ENCODE assay signal across 16 mouse cellular contexts in genomic region chr10:68126551-68126950, GRCm38 (mm10).
DNase-seq lines count a peak whose midpoint lies in the region; ATAC-seq and TF ChIP-seq lines count a peak whose summit lies in the region.
"Had no signal": no experiment of that assay in that cellular context is flagged by ENCODE, and none has a peak within 500 bp of the region (broad histone marks: within the 10 kb centered on the region; RNA-seq: fewer than 3 reads in every experiment).

No protein-coding gene starts in this region.

- H3K9ac ChIP-seq in heart, adult 2 months (ENCODE audit: low read depth, low read length), result no peak overlapping the region
- no peak overlapping the region for H3K9ac ChIP-seq in kidney, postnatal 0 days (ENCODE audit: low read depth, low read length)
- H3K9ac ChIP-seq in intestine, embryonic 16.5 days (ENCODE audit: low read depth, low read length), result no peak overlapping the region
- H3K9ac ChIP-seq: embryonic facial prominence, embryonic 12.5 days; liver, embryonic 14.5 days; neural tube, embryonic 15.5 days; stomach, embryonic 15.5 days had no signal

- TF ChIP-seq CTCF in heart, adult 2 months (IDR thresholded peaks at IDR 0.05), result no peak
- no peak for TF ChIP-seq CTCF in kidney, postnatal 0 days (IDR thresholded peaks at IDR 0.05; ENCODE audit: low read depth)
- no peak for TF ChIP-seq CTCF in bone marrow macrophage, adult 2 months (IDR thresholded peaks at IDR 0.05; ENCODE audit: low read depth, low read length)

- no peak for TF ChIP-seq EP300 in heart, adult 2 months (IDR thresholded peaks at IDR 0.05; ENCODE audit: insufficient read depth, low read depth, low read length)

- no peak for TF ChIP-seq POLR2A in heart, adult 2 months (IDR thresholded peaks at IDR 0.05; ENCODE audit: insufficient read depth, low read depth, low read length)
- TF ChIP-seq POLR2A in bone marrow macrophage, adult 2 months (IDR thresholded peaks at IDR 0.05; ENCODE audit: borderline replicate concordance, low read depth, low read length), result no peak

- H3K4me2 ChIP-seq in kidney, postnatal 0 days (ENCODE audit: low read length), result no peak overlapping the region
- H3K4me2 ChIP-seq in intestine, embryonic 16.5 days (ENCODE audit: low read depth, low read length), result no peak overlapping the region
- H3K4me2 ChIP-seq: embryonic facial prominence, embryonic 12.5 days; neural tube, embryonic 15.5 days; stomach, embryonic 15.5 days had no signal

- peaks cover 8% of the 10 kb centered on the region for H3K79me2 ChIP-seq in heart, adult 2 months (replicated peaks; ENCODE audit: control insufficient read depth, insufficient read depth, low read length)

- no peak overlapping the region for H3K4me3 ChIP-seq in heart, adult 2 months
- H3K4me3 ChIP-seq in kidney, postnatal 0 days (replicated peaks; ENCODE audit: low read depth, low read length), result no peak overlapping the region
- no peak overlapping the region for H3K4me3 ChIP-seq in bone marrow macrophage, adult 2 months (ENCODE audit: insufficient read depth, low read length)
- no peak overlapping the region for H3K4me3 ChIP-seq in intestine, embryonic 16.5 days (ENCODE audit: low read length)
- H3K4me3 ChIP-seq: embryonic facial prominence, embryonic 12.5 days; megakaryocyte, embryonic 14.5 days; neural tube, embryonic 15.5 days; stomach, embryonic 15.5 days had no signal

- H3K9me3 ChIP-seq in kidney, postnatal 0 days (replicated peaks; ENCODE audit: low read length), result no peaks in the 10 kb centered on the region
- no peaks in the 10 kb centered on the region for H3K9me3 ChIP-seq in intestine, embryonic 16.5 days (ENCODE audit: control insufficient read depth, low read length)
- H3K9me3 ChIP-seq: embryonic facial prominence, embryonic 12.5 days; megakaryocyte, embryonic 14.5 days; neural tube, embryonic 15.5 days; stomach, embryonic 15.5 days had no signal

- peaks cover 28% of the 10 kb centered on the region for H3K4me1 ChIP-seq in heart, adult 2 months (ENCODE audit: control insufficient read depth, insufficient read depth, low read length)
- peaks cover 17% of the 10 kb centered on the region; the same call in 1 of the 2 replicates for H3K4me1 ChIP-seq in kidney, postnatal 0 days (replicated peaks; ENCODE audit: insufficient read depth, low read length)
- peaks cover 46% of the 10 kb centered on the region for H3K4me1 ChIP-seq in bone marrow macrophage, adult 2 months (ENCODE audit: control insufficient read depth, insufficient read depth, low read length)
- peaks cover 18% of the 10 kb centered on the region for H3K4me1 ChIP-seq in intestine, embryonic 16.5 days (ENCODE audit: control insufficient read depth, insufficient read depth, low read length)

- peak overlapping the region; percentile 86 for H3K27ac ChIP-seq in heart, adult 2 months
- H3K27ac ChIP-seq in kidney, postnatal 0 days, result 0 out of 2 replicates have a peak overlapping the region, but pooled peaks have one; percentile 9
- peak overlapping the region; percentile 55 for H3K27ac ChIP-seq in bone marrow macrophage, adult 2 months (ENCODE audit: insufficient read depth, low read depth, low read length)
- peak overlapping the region; percentile 28 for H3K27ac ChIP-seq in intestine, embryonic 16.5 days (ENCODE audit: low read length)
- H3K27ac ChIP-seq: embryonic facial prominence, embryonic 12.5 days; liver, embryonic 14.5 days; neural tube, embryonic 15.5 days had no signal

- H3K27me3 ChIP-seq in heart, adult 2 months (ENCODE audit: control insufficient read depth, insufficient read depth, low read length), result no peaks in the 10 kb centered on the region
- no peaks in the 10 kb centered on the region for H3K27me3 ChIP-seq in kidney, postnatal 0 days (ENCODE audit: insufficient read depth, low read length)
- no peaks in the 10 kb centered on the region for H3K27me3 ChIP-seq in intestine, embryonic 16.5 days (replicated peaks; ENCODE audit: control insufficient read depth, insufficient read depth, low read length)
- H3K27me3 ChIP-seq: embryonic facial prominence, embryonic 12.5 days; neural tube, embryonic 15.5 days; Patski; stomach, embryonic 15.5 days had no signal

- 63% methylated on average over 2 of the region's 2 CpGs for WGBS in heart, adult 2 months
- 53% methylated on average over 2 of the region's 2 CpGs for WGBS in kidney, postnatal 0 days
- 65% methylated on average over 2 of the region's 2 CpGs for WGBS in intestine, embryonic 16.5 days

- H3K36me3 ChIP-seq in heart, adult 2 months (ENCODE audit: control insufficient read depth, insufficient read depth, low read length), result peaks cover 90% of the 10 kb centered on the region
- H3K36me3 ChIP-seq in kidney, postnatal 0 days (ENCODE audit: insufficient read depth, low read length), result peaks cover 26% of the 10 kb centered on the region; the same call in 1 of the 2 replicates
- H3K36me3 ChIP-seq in intestine, embryonic 16.5 days (ENCODE audit: control insufficient read depth, insufficient read depth, low read length), result no peaks in the 10 kb centered on the region
- H3K36me3 ChIP-seq: neural tube, embryonic 15.5 days had no signal

- ATAC-seq in kidney, postnatal 0 days (replicated peaks; ENCODE audit: low FRiP score, low read depth), result no peak
- peak; percentile 32 for ATAC-seq in intestine, embryonic 16.5 days
- ATAC-seq: Patski had no signal

- no peak for DNase-seq in heart, adult 2 months
- no peak for DNase-seq in heart, adult 11 months
- no peak for DNase-seq in kidney, postnatal 0 days (ENCODE audit: low spot score)
- no peak for DNase-seq in kidney, postnatal 4 days
- DNase-seq in layer of hippocampus, postnatal 14 days (ENCODE audit: low spot score in 2 of 2), result no peak
- no peak for DNase-seq in cerebellum, adult 9-10 months
- DNase-seq: kidney, adult 11 months; layer of hippocampus, adult 9-11 months had no signal

- intact Hi-C loops in heart, adult 2 months (cut with DNase I), result no loop called here

Comparison
In these comparisons a context has a peak if more than half of its experiments do, and no peak if none do; other contexts are left out.
1. H3K27ac ChIP-seq: peak in every context shown above with its lines; median percentile 86 in heart, adult 2 months; 55 in bone marrow macrophage, adult 2 months; 28 in intestine, embryonic 16.5 days; 9 in kidney, postnatal 0 days.